Mouse (Mus musculus): ENCODE results near the gene Ccno.

Gene Ccno

DNA sequence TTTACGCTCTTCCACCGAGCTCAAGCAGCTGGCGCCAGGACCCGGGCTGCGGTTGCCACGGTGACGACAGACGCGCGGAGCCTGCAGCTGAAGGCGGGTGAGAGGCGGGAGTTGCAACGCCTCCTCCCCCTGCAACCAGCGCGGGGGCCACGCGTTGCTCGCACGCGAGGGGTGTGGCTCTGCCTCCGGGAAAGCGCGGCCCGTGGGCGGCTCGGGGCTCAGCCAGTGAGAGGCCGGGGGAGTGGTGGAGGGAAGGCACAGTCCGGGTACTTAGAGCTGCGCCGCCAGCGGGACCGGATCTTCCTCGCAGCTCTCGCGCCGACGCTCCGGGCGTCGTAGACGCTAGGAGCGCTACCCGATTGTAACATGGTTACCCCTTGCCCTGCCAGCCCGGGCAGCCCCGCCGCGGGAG, at the start of gene Ccno:
TSS of gene Ccno (plus strand) at position 271 of the 412 bp plus-strand sequence.
- peak; percentile 59 for DNase-seq (ENCODE audit: extremely low read depth, low read depth)

DNA sequence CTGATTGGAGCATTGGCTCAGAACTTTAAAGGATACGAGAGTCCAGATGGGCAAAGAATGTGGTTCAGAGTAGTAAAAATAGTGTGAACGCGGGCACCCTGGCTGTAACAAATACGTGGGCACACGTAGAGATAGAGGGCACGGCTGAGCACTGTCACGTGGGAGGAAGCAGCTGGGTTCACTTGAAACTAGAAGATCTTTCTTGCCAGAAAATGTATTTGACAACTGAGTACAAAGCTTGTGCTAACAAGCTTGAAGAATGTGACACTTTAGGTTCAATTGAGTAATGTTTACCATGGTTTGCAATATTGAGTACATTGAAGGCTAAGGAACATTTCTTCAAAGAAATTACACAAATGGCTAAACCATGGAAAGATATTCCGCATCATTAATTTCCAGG, 49.5 kb upstream of the Ccno start:
- no peak for DNase-seq (ENCODE audit: extremely low read depth, low read depth)

GRCm38 (mm10) chr13:112941879-112942330, 45.7 kb upstream of the Ccno start:
- no peak for DNase-seq (ENCODE audit: extremely low read depth, low read depth)

DNA sequence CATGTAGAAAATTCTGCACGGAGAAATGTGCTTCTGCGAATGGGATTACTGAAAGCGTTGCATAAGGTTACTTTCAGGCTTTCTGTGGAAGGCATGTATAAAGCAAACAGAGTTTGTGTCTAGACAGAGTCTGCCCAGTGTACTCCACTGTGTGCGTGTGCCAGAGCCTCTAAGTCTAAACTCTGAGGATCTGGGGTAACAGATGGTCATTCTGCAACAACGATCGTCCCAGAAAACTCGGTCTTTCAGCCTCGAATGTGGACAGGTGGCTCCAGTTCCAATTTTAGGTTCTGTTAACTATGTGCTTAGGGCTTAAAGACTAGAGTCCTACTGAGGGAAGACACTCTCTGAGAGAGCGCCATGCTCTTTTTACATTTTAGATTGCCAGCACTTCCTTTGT, 42.3 kb upstream of the Ccno start:
- DNase-seq (ENCODE audit: extremely low read depth, low read depth): no peak

GRCm38 (mm10) chr13:112945900-112946299, 41.7 kb upstream of the Ccno start:
- no peak for DNase-seq (ENCODE audit: extremely low read depth, low read depth)

DNA sequence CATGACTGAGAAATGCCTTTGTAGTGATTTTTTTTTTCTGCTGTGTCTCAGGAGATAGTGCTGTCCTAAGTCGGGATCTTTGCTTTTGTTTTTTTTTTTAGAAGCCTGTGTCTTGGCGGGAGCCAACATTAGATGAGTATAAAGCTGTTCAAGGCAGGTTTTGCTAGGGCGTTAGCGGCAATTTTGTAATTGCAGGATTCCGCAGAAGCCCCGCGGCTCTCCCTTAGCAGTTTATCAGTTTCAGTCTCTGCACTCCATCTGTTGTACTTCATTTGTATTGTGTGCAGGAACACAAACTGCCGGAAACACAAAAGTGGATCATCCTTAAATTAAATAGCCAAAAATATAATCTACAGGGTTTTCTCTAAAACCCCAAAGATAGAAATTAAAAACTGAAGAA, 33.5 kb upstream of the Ccno start:
- DNase-seq (ENCODE audit: extremely low read depth, low read depth): no peak

DNA sequence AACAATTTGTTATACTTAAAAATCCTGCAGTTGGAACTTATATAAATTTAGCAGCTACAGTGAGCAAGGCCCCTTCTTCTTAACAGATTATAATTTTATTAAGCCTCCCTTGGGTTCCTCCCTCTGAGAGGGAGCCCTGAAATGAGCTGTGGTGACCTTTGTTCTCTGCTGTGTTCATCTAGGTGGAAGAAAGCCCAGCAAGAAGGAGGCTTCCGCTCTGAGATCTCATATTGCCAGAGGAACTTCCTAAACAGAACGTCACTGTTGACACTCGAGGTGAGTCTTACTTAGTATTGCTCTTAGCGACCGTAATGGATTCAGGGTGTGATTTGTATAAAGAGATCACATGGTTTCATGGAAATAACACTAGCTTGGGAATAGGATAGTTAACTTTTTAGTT, 24.5 kb upstream of the Ccno start:
- DNase-seq (ENCODE audit: extremely low read depth, low read depth): no peak

DNA sequence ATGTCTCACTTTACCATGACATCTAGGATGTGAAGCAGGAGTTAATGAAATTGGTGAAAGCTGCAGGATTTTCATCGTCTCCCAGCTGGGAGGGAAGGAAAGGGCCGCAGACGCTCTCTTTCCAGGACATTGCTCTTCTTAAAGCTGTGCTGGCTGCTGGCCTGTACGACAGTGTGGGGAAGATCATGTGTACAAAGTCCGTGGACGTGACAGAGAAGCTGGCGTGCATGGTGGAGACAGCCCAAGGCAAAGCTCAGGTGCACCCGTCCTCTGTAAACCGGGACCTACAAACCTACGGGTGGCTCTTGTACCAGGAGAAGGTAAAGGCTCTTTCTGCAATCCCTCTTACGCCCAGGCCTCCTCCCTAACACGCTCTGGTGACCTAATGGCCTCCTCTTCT, 23.2 kb upstream of the Ccno start:
- no peak for DNase-seq (ENCODE audit: extremely low read depth, low read depth)

DNA sequence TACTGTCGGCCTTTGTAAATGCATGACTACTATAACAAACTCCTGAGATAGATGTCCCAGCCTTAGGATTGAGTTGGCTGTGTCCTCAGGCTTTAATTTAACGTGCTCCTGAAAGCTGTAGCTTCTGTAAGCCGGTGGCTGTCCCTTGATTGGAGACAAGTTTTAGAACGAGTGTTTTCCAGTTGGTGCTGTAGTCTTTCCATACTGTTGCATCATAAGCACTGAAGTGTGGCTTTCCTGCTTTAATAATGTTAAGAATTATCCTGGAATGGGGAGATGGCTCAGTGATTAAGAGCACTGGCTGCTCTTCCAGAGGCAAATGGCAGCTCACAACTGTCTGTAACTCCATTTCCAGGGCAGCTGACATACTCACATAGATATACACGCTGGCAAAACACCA, 20.3 kb upstream of the Ccno start:
- no peak for DNase-seq (ENCODE audit: extremely low read depth, low read depth)

GRCm38 (mm10) chr13:112976720-112977119, 10.9 kb upstream of the Ccno start:
- peak; percentile 22 for DNase-seq (ENCODE audit: extremely low read depth, low read depth)

GRCm38 (mm10) chr13:112985605-112986450, 1.8 kb upstream of the Ccno start:
- no peak for DNase-seq (ENCODE audit: extremely low read depth, low read depth)

DNA sequence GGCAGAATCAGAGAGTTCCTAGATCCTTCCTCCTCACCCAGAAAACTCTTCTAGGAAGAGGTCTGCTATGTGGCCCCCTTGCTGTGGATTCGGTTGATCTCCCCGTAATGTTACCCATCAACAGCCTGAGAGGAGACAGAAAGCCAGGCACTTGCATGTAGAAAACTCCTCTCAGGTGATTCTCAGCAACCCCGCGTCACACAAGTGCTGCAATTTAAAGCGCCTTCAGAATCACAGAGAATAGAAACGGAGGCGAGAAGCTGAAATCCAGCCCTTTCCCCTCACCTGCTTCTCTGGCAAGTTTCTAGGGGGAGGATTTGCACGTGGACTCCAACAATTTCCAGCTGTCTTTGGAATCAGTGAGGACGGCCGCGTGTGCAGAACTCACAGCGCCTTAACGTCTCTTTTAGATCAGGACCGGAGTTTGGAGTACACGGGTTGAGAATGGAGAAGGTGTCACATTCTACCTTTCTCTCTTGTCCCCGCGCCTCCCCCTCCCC, 1.1 kb upstream of the Ccno start:
- DNase-seq (ENCODE audit: extremely low read depth, low read depth): no peak

GRCm38 (mm10) chr13:112987991-112988390, 389 bp downstream of the Ccno start:
- DNase-seq (ENCODE audit: extremely low read depth, low read depth): no peak

DNA sequence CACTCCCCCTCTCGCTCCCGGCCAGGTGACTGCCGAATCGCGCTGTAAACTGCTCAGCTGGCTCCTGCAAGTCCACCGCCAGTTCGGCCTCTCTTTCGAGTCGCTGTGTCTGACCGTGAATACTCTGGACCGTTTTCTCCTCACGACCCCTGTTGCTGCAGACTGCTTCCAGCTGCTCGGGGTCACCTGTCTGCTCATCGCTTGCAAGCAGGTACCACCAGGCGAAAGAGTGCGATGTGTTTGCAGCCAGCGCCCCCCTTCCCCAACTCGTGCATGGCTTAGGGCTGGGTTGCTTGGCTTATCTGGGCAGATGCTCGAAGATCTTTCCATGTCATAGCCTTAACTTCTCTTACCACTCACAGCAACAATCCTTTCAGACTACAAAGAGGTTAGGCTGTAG, 1.3 kb downstream of the Ccno start:
- DNase-seq (ENCODE audit: extremely low read depth, low read depth): no peak

DNA sequence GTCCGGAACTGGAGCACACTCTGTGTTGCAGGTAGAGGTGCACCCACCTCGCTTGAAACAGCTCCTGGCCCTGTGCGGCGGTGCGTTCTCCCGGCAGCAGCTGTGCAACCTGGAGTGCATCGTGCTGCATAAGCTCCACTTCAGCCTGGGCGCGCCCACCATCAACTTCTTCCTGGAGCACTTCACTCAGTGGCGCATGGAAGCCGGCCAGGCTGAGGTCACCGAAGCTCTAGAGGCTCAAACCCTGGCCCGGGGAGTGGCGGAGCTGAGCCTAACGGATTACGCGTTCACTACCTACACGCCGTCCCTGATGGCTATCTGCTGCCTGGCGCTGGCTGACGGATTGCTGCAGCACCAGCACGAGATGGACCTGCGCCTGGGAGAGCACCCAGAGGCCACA, 1.9 kb downstream of the Ccno start:
- DNase-seq (ENCODE audit: extremely low read depth, low read depth): no peak

DNA sequence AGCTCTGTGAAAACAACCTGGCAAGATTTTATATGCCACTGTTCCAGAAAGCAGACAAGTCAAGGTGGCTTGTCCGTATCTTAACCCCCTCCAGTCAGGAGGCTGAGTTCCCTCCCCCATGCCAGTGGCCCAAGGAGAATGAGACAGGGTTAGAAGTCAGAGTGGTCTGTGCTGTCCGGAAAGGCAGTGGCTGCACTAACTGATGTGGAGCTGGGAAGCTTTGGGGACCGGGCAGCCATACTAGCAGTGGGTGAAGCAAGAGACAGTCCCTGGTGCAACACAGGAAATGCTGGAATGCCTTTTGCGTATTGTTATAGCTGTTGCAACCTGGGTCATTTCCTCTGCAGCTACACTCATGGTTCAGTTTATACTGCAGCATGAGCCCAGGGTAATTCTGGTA, 2.7 kb downstream of the Ccno start:
- no peak for DNase-seq (ENCODE audit: extremely low read depth, low read depth)

DNA sequence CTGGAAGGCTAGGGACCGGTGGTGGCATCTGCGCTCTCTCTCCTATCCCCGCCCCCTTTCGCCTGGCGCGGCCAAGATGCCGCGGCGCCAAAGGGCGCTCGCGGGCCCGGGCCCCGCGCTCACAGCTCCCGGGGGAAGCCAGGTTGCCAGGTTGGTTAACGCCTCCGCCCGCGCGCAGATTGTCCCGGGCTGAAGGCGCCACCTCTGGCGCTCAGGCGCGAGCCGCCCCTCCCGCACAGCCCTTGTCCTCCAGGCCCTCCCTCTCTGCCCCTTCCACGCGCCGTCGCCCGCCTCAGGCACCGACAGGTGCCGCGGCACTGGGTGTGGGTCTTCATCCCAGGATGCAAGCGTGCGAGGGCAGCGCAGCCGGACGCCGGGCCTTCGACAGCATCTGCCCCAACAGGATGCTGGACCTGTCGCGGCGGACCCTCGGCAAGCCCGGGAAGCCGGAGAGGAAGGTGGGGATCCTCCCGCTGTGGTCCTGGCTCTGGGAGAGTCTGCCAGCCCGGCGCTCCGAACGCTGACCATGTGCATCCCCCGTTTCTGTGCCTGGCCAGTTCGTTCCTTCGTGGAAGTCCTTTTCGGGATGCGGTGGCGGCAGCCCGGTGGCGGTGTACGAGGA, 6.0 kb downstream of the Ccno start, which contains the start of gene Mcidas:
TSS of gene Mcidas (plus strand) at position 315 of the 622 bp plus-strand sequence.
- no peak for DNase-seq (ENCODE audit: extremely low read depth, low read depth)

DNA sequence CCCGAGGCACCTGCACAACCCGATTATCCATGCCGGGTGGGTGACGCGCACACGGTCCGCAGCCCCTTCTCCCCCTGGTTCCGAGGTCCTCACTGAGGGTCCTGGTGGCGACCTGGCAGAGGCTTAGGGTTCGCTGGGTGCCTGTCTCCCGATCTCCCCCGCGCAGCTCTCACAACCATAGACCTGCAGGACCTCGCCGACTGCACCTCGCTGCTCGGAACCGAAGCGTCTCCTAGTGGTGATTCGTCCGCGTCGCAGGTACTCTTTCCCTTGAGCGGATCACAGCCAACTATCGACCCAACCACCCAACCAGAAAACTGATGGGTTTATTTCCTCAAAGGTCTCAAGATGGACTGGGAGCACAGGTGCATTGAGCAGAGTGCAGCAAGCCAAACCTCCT, 6.6 kb downstream of the Ccno start:
- DNase-seq (ENCODE audit: extremely low read depth, low read depth): no peak

DNA sequence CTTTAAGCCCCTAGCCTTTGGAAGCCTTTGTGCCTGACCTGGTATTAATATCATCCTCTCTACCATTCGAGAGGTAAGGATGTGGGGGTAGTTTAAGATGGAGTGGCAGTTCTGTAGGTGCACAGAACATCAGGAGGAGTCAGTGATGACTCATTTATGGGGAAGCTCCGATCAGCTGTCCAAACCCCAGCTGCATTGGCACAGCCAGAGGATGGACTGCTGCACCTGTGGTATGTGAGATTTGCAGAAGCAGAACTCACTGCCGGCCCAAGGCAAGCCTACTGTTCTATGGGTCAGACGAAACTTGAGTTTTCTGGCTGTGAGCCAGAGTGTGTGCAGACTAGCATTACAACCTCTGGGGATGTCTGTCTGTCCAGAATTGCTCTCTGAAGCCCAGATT, 8.8 kb downstream of the Ccno start:
- DNase-seq (ENCODE audit: extremely low read depth, low read depth): no peak

- no peak for DNase-seq (ENCODE audit: extremely low read depth, low read depth)
Observed at GRCm38 (mm10) chr13:112997369-112997768, 9.8 kb downstream of the Ccno start.

DNA sequence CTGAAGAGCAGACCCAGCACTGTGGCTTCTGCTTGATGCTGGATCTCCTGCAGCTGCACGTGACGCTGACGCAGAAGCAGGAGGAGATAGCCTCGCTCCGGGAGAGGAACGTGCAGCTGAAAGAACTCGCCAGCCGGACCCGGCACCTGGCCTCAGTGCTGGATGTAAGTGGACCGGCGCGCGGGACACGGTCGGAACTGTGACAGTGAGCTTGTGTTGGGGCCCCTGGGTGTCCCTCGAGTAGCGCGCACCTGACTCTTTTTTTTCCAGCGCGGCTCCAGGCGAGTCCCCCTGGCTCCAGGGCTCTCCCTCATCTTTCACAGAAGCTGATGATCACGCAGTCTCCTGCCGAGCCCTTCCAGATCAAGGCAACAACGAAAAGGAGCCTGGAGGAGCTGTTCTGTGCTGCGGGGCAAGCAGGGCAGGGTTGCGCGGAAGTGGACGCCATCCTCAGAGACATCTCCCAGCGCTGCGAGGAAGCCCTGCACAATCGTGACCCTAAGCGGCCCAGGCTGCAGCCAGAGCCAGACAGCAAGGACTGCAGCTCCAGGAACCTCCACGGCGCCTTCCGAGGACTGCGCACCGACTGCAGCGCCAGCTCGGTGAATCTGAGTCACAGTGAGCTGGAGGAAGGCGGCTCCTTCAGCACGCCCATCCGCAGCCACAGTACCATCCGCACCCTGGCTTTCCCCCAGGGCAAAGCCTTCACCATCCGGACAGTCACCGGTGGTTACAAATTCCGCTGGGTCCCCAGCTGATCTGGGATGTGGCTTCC, 11.0 kb downstream of the Ccno start:
- no peak for DNase-seq (ENCODE audit: extremely low read depth, low read depth)

- DNase-seq (ENCODE audit: extremely low read depth, low read depth): no peak
Observed at GRCm38 (mm10) chr13:113000090-113000489, 12.5 kb downstream of the Ccno start.

Measured in MEL-GATA-1-ER (cell line).